Mouse (Mus musculus): ENCODE data around the gene Gstm2. TPM values are rescaled to one million over a fixed set of nuclear protein-coding genes. Genes with fewer than 3 reads are reported as not detected.

The Gstm2 gene
- total and polyA plus RNA-seq, 2 experiments from 2014 or later, result 6.5 to 11.9 TPM

GRCm38 (mm10) chr3:107943239-107943990 is 42.8 kb downstream of the Gstm2 start, which contains the start of gene Gstm6:
Gene Gstm6, minus strand, starts transcription at chr3:107943749.
- H3K9ac ChIP-seq, result no peak within 1 kb of the TSS

DNA sequence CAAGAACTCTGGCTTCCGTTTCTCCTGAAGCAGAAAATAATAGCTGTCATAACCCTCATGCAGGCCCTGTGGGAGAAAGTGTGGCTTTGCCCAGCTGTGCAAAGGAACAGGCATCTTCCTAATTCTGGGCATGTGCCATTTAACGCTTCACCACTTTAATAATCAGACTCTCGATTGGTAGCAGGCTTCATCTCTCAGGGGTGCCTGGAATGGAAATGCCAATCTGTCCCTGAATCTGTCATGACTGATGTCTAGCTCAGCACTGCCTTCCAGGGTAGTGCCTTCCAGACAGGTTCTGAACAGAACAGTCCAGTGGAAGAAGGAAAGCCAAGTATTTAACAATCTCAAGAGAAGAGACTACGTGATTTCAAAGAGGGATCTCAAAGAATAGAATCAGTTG is 45.0 kb downstream of the Gstm2 start:
- 61% methylated on average over 4 of the region's 4 CpGs for WGBS
- no peaks in the 10 kb centered on the region for H3K36me3 ChIP-seq (ENCODE audit: insufficient read depth)
- no peak overlapping the region for H3K4me3 ChIP-seq (ENCODE audit: low read depth, low read length)
- H3K9ac ChIP-seq, result no peak overlapping the region
- H3K4me1 ChIP-seq (ENCODE audit: insufficient read depth), result peaks cover 22% of the 10 kb centered on the region
- no peak overlapping the region for H3K27ac ChIP-seq (ENCODE audit: low read depth, low read length)
- no peak for ATAC-seq
- no peaks in the 10 kb centered on the region for H3K27me3 ChIP-seq (ENCODE audit: insufficient read depth, low read length)
- H3K4me2 ChIP-seq (ENCODE audit: low read depth), result no peak overlapping the region
- DNase-seq, result no peak
- TF ChIP-seq CTCF (IDR thresholded peaks at IDR 0.05; ENCODE audit: low read depth), result no peak
- H3K9me3 ChIP-seq (ENCODE audit: low read length), result no peaks in the 10 kb centered on the region

More at GRCm38 (mm10) chr3:107943239-107943990, 42.8 kb downstream of the Gstm2 start, which contains the start of gene Gstm6:
- peak within 1 kb of the TSS; percentile 46 for H3K4me2 ChIP-seq (ENCODE audit: low read depth)
- H3K4me1 ChIP-seq (ENCODE audit: insufficient read depth), result peaks cover 22% of the 10 kb centered on the region
- DNase-seq (peak; percentile 82), ATAC-seq (peak; percentile 87)
- H3K36me3 ChIP-seq (ENCODE audit: insufficient read depth), result no peaks in the 10 kb centered on the region
- H3K4me3 ChIP-seq (ENCODE audit: low read depth, low read length), result peak within 1 kb of the TSS; percentile 26
- 20% methylated on average over 20 of the region's 20 CpGs for WGBS
- TF ChIP-seq CTCF (IDR thresholded peaks at IDR 0.05; ENCODE audit: low read depth), result peak; percentile 75
- H3K27ac ChIP-seq (ENCODE audit: low read depth, low read length), result no peak within 1 kb of the TSS
- no peaks in the 10 kb centered on the region for H3K9me3 ChIP-seq (ENCODE audit: low read length)
- H3K27me3 ChIP-seq (ENCODE audit: insufficient read depth, low read length), result no peaks in the 10 kb centered on the region

DNA sequence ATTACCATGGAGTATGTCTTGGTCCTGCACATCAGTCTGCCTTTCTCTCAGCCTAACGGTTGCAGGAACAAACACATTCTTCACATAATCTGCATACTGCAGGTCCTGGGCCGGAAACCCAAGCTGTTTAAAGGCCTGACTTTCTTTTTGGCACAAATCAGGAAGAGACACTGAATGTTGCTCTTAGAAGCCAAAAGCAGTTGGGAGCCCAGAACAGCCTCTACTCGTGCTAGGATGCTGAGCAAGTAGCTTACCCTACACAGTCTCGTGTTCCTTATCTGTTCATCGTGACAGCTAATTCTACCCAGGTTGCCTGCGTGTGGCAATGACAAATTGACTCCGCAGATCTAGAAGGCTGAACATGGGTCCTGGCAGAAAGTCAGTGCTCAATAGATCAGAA is 45.7 kb downstream of the Gstm2 start:
- Histone ChIP-seq H3K27ac (ENCODE audit: low read depth, low read length) (peak overlapping the region; percentile 79), H3K36me3 (ENCODE audit: insufficient read depth) (no peaks in the 10 kb centered on the region), H3K4me3 (ENCODE audit: low read depth, low read length) (no peak overlapping the region), H3K4me2 (ENCODE audit: low read depth) (no peak overlapping the region), H3K9me3 (ENCODE audit: low read length) (no peaks in the 10 kb centered on the region), H3K9ac (no peak overlapping the region), H3K4me1 (ENCODE audit: insufficient read depth) (peaks cover 22% of the 10 kb centered on the region), H3K27me3 (ENCODE audit: insufficient read depth, low read length) (no peaks in the 10 kb centered on the region)
- no peak for TF ChIP-seq CTCF (IDR thresholded peaks at IDR 0.05; ENCODE audit: low read depth)
- ATAC-seq (0 out of 2 replicates have a peak, but pooled peaks have one; percentile 3), DNase-seq (peak; percentile 38)
- WGBS, result 67% methylated on average over 7 of the region's 7 CpGs

DNA sequence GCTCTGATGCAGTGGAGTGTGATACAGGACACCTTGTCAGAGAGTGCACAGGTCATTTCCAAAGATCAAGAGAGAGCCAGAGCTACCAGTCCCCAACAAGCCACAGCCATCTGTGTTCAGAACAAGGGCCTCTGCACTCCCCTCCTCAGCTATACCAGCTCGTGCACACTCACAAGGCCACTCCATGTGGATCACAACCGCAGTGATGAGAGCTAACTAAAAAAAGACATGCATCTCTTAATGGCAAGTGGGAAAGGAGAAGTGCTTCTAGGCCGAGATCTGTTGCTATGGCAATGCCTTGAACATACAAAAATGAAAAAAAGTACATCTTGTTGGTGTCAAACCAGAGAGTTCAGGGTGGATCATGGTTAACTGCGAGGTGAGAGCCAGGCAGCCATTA is 46.4 kb downstream of the Gstm2 start:
- no peaks in the 10 kb centered on the region for H3K27me3 ChIP-seq (ENCODE audit: insufficient read depth, low read length)
- no peak for TF ChIP-seq CTCF (IDR thresholded peaks at IDR 0.05; ENCODE audit: low read depth)
- H3K9me3 ChIP-seq (ENCODE audit: low read length), result no peaks in the 10 kb centered on the region
- H3K4me3 ChIP-seq (ENCODE audit: low read depth, low read length), result no peak overlapping the region
- H3K36me3 ChIP-seq (ENCODE audit: insufficient read depth), result no peaks in the 10 kb centered on the region
- H3K27ac ChIP-seq (ENCODE audit: low read depth, low read length), result peak overlapping the region; percentile 79
- DNase-seq (peak; percentile 62), ATAC-seq (peak; percentile 74)
- 33% methylated on average over 4 of the region's 4 CpGs for WGBS
- no peak overlapping the region for H3K4me2 ChIP-seq (ENCODE audit: low read depth)
- peaks cover 22% of the 10 kb centered on the region for H3K4me1 ChIP-seq (ENCODE audit: insufficient read depth)
- H3K9ac ChIP-seq, result no peak overlapping the region

- H3K4me2 ChIP-seq (ENCODE audit: low read depth), result no peak overlapping the region
- H3K27me3 ChIP-seq (ENCODE audit: insufficient read depth, low read length), result no peaks in the 10 kb centered on the region
- TF ChIP-seq CTCF (IDR thresholded peaks at IDR 0.05; ENCODE audit: low read depth), result peak; percentile 77
- H3K4me1 ChIP-seq (ENCODE audit: insufficient read depth), result peaks cover 22% of the 10 kb centered on the region
- peak overlapping the region; percentile 79 for H3K27ac ChIP-seq (ENCODE audit: low read depth, low read length)
- DNase-seq, result no peak
- H3K36me3 ChIP-seq (ENCODE audit: insufficient read depth), result no peaks in the 10 kb centered on the region
- no peak overlapping the region for H3K9ac ChIP-seq
- H3K4me3 ChIP-seq (ENCODE audit: low read depth, low read length), result no peak overlapping the region
- ATAC-seq, result peak; percentile 30
- WGBS, result 38% methylated on average over 3 of the region's 3 CpGs
- H3K9me3 ChIP-seq (ENCODE audit: low read length), result no peaks in the 10 kb centered on the region
Measured at GRCm38 (mm10) chr3:107939403-107939802, 46.9 kb downstream of the Gstm2 start.

- no peak overlapping the region for H3K9ac ChIP-seq
- no peak overlapping the region for H3K27ac ChIP-seq (ENCODE audit: low read depth, low read length)
- ATAC-seq, result no peak
Measured at GRCm38 (mm10) chr3:107935888-107936287, 50.4 kb downstream of the Gstm2 start.

DNA sequence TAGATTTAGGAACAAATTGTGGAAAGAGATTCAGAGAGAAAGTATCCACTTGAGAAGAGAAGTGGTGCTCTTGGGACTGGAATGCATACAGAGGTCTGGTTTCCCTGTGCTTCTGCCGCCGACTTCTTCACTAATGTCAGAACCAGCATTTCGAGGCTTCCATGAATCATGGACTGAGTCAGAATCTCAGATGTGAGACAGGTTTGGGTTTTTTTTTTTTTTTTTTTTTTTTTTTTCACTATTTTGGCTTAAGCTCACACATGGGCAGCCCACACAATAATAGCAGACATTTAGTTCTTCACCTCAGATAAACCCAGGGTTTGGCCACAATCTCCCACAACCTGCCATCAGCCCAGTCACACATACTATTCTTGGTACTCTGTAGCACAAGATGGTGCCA is 51.0 kb downstream of the Gstm2 start:
- Histone ChIP-seq H3K4me2 (ENCODE audit: low read depth) (no peak overlapping the region), H3K9ac (no peak overlapping the region), H3K4me3 (ENCODE audit: low read depth, low read length) (no peak overlapping the region), H3K4me1 (ENCODE audit: insufficient read depth) (peaks cover 12% of the 10 kb centered on the region; the same call in 1 of the 2 replicates), H3K9me3 (ENCODE audit: low read length) (no peaks in the 10 kb centered on the region), H3K27ac (ENCODE audit: low read depth, low read length) (no peak overlapping the region), H3K36me3 (ENCODE audit: insufficient read depth) (no peaks in the 10 kb centered on the region), H3K27me3 (ENCODE audit: insufficient read depth, low read length) (no peaks in the 10 kb centered on the region)
- DNase-seq, result no peak
- TF ChIP-seq CTCF (IDR thresholded peaks at IDR 0.05; ENCODE audit: low read depth), result no peak
- ATAC-seq, result no peak
- WGBS, result 87% methylated on average over 3 of the region's 3 CpGs

More at GRCm38 (mm10) chr3:107935888-107936287, 50.4 kb downstream of the Gstm2 start:
- Histone ChIP-seq H3K9me3 (ENCODE audit: low read length) (no peaks in the 10 kb centered on the region), H3K27me3 (ENCODE audit: insufficient read depth, low read length) (no peaks in the 10 kb centered on the region), H3K4me2 (ENCODE audit: low read depth) (no peak overlapping the region), H3K4me1 (ENCODE audit: insufficient read depth) (peaks cover 17% of the 10 kb centered on the region; the same call in 1 of the 2 replicates), H3K36me3 (ENCODE audit: insufficient read depth) (no peaks in the 10 kb centered on the region), H3K4me3 (ENCODE audit: low read depth, low read length) (no peak overlapping the region)
- 68% methylated on average over 3 of the region's 3 CpGs for WGBS
- no peak for DNase-seq
- TF ChIP-seq CTCF (IDR thresholded peaks at IDR 0.05; ENCODE audit: low read depth), result no peak

Measured in forebrain, postnatal 0 days (tissue).